Mouse (Mus musculus) lung, embryonic 16.5 days (tissue): ENCODE data around the gene Pcgf2. TPM values are rescaled to one million over a fixed set of nuclear protein-coding genes. Genes with fewer than 3 reads are reported as not detected.

Experiments used
- ATAC-seq: fragments of 200-750 bp; cut with Nextera tagmentation; 2 replicates; pipeline ENCODE4 v1.8.0; 2017; ENCODE audit warnings: low read depth, mild to moderate bottlenecking, moderate library complexity
- H3K27ac ChIP-seq: fragments of 300-500 bp; sonication (generic); 2 replicates; pipeline ENCODE4 v1.5.1; 2014; ENCODE audit warnings: mild to moderate bottlenecking, control low read depth, low read length
- H3K27me3 ChIP-seq: fragments of 300-500 bp; sonication (generic); 2 replicates; pipeline ENCODE4 v1.6.1; 2014; ENCODE audit warnings: low read depth, low read length, mixed read lengths; ENCODE audit not compliant: control insufficient read depth, insufficient read depth
- H3K36me3 ChIP-seq: fragments of 300-500 bp; sonication (generic); 2 replicates; pipeline ENCODE4 v1.6.1; 2014; ENCODE audit warnings: low read length; ENCODE audit not compliant: control insufficient read depth, insufficient read depth
- H3K4me1 ChIP-seq: fragments of 300-500 bp; sonication (generic); replicated peaks from 2 replicates; pipeline ENCODE4 v1.6.1; 2014; ENCODE audit warnings: low read length, mixed read lengths; ENCODE audit not compliant: control insufficient read depth, insufficient read depth
- H3K4me2 ChIP-seq: fragments of 300-500 bp; sonication (generic); 2 replicates; pipeline ENCODE4 v1.6.1; 2014; ENCODE audit warnings: low read depth, low read length, control low read depth
- H3K4me3 ChIP-seq: fragments of 300-500 bp; sonication (generic); 2 replicates; pipeline ENCODE4 v1.5.1; 2014; ENCODE audit warnings: mild to moderate bottlenecking, low read length, control low read depth
- H3K9ac ChIP-seq: fragments of 300-500 bp; sonication (generic); 2 replicates; pipeline ENCODE4 v1.6.1; 2014; ENCODE audit warnings: low read length, control low read depth
- H3K9me3 ChIP-seq: fragments of 300-500 bp; sonication (generic); 2 replicates; pipeline ENCODE4 v1.6.1; 2016; ENCODE audit warnings: low read length; ENCODE audit not compliant: control insufficient read depth
- WGBS: fragments of 180-500 bp; shearing (Covaris S2); extraction: QIAGEN DNeasy Blood & Tissue Kit; methylation state at CpG from one replicate; pipeline ENCODE4 v1.1.7; 2014; 5-methylcytosine and 5-hydroxymethylcytosine counted together
- polyA plus RNA-seq: library from polyadenylated mRNA; unstranded; fragments of >200 nt; fragmentation: Nextera tagmentation; extraction: Ambion mirVana; gene quantifications from 2 replicates; pipeline ENCODE4 v1.2.1, GENCODE M21; 2015

Gene Pcgf2
- polyA plus RNA-seq, 1 experiment from 2014 or later: 16.2 TPM

DNA sequence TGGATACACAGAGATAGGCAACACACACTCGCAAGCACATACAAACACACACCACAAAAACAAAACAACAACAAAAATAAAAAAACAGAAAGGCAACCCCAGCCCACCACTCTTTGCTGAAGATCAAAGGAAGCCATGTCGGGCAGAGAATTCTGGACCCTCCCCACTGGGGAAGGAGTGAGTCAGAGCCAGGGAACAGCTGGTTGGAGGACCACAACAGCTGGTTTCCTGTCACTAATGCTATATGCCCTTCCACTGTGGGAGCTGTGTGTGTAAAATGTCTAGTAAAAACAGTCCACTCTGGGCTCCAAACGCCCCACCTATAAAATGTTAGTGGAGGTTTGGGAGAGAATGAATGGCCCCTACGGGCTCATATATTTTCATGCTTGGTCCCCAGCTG is 21.0 kb upstream of the Pcgf2 start:
- Histone ChIP-seq H3K4me2 (no peak overlapping the region), H3K27ac (no peak overlapping the region), H3K9ac (no peak overlapping the region), H3K4me3 (no peak overlapping the region), H3K36me3 (peaks cover 51% of the 10 kb centered on the region), H3K9me3 (no peaks in the 10 kb centered on the region), H3K4me1 (no peaks in the 10 kb centered on the region), H3K27me3 (no peaks in the 10 kb centered on the region)
- WGBS: 92% methylated on average over 4 of the region's 4 CpGs
- ATAC-seq: no peak

DNA sequence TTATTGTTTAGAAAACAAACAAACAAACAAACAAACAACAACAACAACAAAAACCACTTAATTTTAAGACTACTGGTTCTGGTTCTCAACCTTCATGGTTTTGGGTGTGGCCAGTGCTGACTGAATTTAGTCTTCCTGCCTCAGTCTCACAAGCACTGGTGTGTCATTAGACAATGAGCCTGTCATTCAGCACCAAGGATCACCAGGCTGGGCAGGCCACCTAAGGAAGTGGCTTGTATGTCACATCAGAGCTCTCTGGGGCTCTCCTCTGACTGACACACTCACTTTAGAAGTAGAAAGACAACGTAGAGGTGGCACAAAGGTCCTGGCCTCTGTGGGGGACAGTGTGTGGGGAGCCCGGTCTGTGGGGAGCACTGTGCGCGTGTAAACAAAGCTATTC is 18.7 kb upstream of the Pcgf2 start:
- Histone ChIP-seq H3K27ac (no peak overlapping the region), H3K36me3 (peaks cover 46% of the 10 kb centered on the region), H3K4me3 (no peak overlapping the region), H3K9me3 (no peaks in the 10 kb centered on the region), H3K27me3 (no peaks in the 10 kb centered on the region), H3K4me1 (no peaks in the 10 kb centered on the region), H3K9ac (no peak overlapping the region), H3K4me2 (no peak overlapping the region)
- WGBS: 83% methylated on average over 4 of the region's 4 CpGs
- no peak for ATAC-seq

DNA sequence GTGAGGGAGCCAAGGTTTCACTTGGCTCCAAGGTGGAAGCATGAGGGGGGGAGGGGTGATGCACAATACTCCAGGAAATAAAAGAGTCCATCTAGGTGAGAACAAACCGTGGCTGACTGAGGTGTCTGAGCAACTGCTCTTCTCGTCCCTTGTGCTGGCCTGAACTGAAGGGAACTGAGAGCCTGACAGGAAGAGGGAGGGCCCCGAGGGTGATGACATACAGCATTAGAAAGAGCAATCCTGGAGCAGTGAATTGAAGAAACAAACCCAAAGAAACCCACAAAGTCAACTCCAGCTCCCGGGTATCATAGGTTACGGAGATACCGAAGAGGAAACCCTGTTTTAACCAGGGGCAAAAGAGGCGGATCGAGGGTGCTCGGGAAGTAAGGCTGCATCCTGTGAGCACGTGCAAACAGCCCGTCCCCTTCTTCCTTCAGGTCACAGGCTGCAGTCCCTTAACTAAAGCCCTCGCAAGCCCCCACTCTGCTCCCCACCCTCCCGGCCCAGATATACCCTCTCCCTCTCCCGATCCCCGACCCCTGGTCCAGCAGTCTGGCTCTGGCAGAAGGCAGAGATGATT is 18.1 kb upstream of the Pcgf2 start:
- Histone ChIP-seq H3K27ac (no peak overlapping the region), H3K9me3 (no peaks in the 10 kb centered on the region), H3K9ac (no peak overlapping the region), H3K36me3 (peaks cover 51% of the 10 kb centered on the region), H3K4me2 (no peak overlapping the region), H3K27me3 (no peaks in the 10 kb centered on the region), H3K4me1 (no peaks in the 10 kb centered on the region), H3K4me3 (no peak overlapping the region)
- 66% methylated on average over 15 of the region's 15 CpGs for WGBS
- no peak for ATAC-seq

DNA sequence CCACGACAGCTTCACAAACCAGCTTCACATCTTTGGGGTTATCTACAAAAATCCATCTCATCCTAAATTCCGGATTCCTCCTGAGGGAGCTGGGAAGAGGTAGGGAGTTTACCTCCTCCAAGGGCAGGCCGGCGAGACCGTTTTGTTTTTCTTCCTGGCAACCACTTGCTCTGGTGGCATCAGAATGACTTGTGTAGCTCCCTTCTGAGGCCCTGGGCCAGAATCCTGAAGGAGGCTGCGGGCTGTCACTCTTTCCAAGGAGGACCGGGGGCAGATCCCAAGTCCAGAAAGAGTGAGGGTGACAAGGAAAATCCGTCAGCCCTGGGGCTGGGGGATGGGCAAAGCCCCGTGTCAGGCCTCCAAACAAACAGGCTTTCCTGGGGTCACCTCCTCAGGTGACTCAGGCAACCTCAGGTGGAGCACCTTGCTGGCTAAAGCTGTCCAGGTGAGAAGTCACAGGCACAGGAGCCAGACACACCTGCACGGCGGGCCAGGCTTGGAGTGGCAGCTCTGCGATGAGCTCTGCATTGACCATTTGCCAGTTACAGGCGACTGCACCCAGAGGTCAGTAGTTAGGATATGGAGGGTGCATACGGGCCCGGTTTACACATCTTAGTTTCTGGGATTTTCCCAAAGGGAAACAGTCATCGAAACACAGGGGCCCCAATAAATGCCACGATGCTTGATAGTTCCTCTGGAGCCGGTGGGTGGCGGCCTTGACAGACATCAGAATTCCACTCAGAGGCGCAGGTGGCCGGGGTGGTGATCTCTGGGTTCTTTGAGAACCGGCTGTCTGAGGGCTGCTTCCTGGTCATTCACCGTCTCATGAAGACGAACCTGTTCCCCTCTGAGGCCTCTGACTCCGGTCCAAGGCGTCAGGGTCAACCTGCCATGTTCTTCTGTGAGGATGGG is 17.3 kb upstream of the Pcgf2 start:
- Histone ChIP-seq H3K9me3 (no peaks in the 10 kb centered on the region), H3K4me2 (no peak overlapping the region), H3K27ac (no peak overlapping the region), H3K9ac (no peak overlapping the region), H3K27me3 (no peaks in the 10 kb centered on the region), H3K4me3 (no peak overlapping the region), H3K4me1 (no peaks in the 10 kb centered on the region), H3K36me3 (peaks cover 52% of the 10 kb centered on the region)
- 77% methylated on average over 26 of the region's 26 CpGs for WGBS
- ATAC-seq: no peak

DNA sequence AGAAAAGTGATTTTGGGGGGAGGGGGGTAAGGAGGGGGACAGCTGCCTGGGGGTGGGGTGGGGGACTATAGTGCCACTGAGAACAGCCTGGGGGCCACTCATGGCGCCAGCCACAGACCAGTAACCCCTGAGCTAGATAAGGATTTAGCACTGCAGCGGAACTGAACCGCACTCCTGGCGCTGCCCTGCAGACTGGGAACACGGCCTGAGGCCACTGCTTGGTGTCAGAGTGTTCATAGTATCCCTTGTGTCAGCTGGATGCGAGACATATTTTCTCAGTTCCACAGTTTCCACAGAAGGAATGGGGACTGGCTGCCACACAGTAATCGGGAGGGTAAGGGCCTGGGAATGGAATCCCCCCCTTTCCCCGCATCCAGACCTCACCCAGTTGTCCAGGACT is 15.7 kb upstream of the Pcgf2 start:
- Histone ChIP-seq H3K4me2 (no peak overlapping the region), H3K36me3 (peaks cover 41% of the 10 kb centered on the region), H3K9ac (no peak overlapping the region), H3K4me1 (no peaks in the 10 kb centered on the region), H3K4me3 (no peak overlapping the region), H3K27me3 (no peaks in the 10 kb centered on the region), H3K27ac (no peak overlapping the region), H3K9me3 (no peaks in the 10 kb centered on the region)
- 82% methylated on average over 8 of the region's 8 CpGs for WGBS
- no peak for ATAC-seq

DNA sequence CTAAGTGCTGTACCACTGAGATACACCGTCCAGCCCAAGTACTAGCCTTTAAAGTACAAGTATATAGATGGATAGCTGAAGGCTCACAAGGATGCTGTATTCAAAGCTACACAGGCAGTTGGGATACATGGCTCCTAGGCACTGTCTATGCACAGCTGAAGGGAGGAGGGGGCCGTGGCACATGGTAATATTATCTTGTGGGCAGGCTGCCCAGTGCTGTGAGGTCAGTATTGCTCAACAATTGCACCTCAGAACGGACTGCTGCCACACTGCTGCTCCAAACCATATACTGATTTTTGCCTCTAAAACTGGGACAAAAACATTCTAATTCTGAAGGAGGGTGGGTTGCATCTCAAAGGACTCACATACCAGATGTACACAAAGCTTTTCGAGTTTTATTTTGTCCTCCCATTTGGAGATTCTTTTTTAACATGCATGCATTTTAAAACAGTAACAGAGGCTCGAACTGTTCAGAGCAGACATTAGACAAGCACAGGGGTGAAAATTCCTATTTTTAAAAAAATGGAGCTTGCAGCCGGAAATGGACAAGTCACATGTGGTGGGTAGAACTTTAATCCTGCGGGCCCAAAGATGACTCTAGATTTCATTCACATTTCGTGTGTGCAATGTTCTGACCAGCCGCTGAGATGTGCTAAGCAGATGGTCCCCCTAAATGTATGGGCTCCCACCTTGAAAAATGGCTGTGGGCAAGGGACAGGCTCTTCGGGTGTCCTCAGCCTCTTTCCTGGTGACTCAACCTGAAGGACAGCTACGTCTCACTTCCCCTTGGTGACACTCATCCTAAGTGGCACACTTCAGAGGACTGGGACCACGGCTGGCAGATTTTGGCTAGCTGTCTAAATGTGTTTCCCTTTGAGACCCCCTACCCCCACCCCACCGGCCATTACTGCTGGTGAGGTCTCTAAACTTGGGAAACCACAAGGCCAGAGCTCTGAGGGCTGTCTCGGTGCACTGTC is 14.8 kb upstream of the Pcgf2 start:
- no peaks in the 10 kb centered on the region for H3K27me3 ChIP-seq
- WGBS: 79% methylated on average over 14 of the region's 14 CpGs
- no peak overlapping the region for H3K4me2 ChIP-seq
- no peak overlapping the region for H3K27ac ChIP-seq
- no peaks in the 10 kb centered on the region for H3K9me3 ChIP-seq
- no peak overlapping the region for H3K9ac ChIP-seq
- H3K36me3 ChIP-seq: peaks cover 32% of the 10 kb centered on the region
- no peaks in the 10 kb centered on the region for H3K4me1 ChIP-seq
- H3K4me3 ChIP-seq: no peak overlapping the region
- ATAC-seq: peak; percentile 47; the same call in 1 of the 2 replicates

DNA sequence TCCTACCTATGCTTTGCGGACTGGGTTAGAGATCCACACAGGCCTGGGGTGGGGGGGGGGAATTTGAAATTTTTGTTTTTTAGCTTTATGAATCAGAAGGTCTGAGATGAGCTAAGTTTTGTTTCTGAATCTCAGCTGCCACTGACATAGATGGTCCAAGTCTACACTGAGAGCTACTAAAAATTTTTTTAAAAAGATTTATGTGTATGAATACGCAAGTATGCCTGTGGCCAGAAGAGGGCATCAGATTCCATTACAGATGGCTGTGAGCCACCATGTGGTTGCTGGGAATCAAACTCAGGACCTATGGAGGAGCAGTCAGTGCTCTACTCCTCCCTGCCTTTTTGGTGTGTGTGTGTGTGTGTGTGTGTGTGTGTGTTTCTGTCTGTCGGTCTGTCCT is 14.1 kb upstream of the Pcgf2 start:
- Histone ChIP-seq H3K27ac (no peak overlapping the region), H3K4me2 (no peak overlapping the region), H3K4me1 (no peaks in the 10 kb centered on the region), H3K9me3 (no peaks in the 10 kb centered on the region), H3K27me3 (no peaks in the 10 kb centered on the region), H3K4me3 (no peak overlapping the region), H3K9ac (no peak overlapping the region), H3K36me3 (peaks cover 29% of the 10 kb centered on the region)
- WGBS: 98% methylated on average over 3 of the region's 3 CpGs
- no peak for ATAC-seq

DNA sequence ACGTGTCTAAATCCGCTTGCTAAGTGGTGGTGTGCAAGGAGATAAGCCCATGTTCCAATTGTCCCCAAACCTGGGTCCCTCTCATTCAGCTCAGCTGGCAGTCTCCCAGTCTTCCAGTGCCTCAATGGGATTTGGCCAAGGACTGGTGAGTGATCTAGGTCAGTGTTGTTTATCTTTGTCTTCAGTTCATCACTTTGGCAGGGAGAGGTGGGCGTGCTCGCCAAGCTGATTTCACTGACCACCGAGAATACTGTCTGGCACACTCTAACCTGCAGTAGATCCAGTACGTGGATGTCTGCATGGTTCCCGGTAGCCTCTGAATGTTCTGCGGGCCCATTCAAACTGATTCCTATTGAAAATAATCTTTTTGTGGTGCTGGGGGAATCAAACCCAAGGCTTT is 13.6 kb upstream of the Pcgf2 start:
- Histone ChIP-seq H3K36me3 (peaks cover 32% of the 10 kb centered on the region), H3K4me3 (no peak overlapping the region), H3K4me1 (no peaks in the 10 kb centered on the region), H3K4me2 (no peak overlapping the region), H3K27ac (no peak overlapping the region), H3K27me3 (no peaks in the 10 kb centered on the region), H3K9ac (no peak overlapping the region), H3K9me3 (no peaks in the 10 kb centered on the region)
- ATAC-seq: no peak
- WGBS: 75% methylated on average over 8 of the region's 8 CpGs

DNA sequence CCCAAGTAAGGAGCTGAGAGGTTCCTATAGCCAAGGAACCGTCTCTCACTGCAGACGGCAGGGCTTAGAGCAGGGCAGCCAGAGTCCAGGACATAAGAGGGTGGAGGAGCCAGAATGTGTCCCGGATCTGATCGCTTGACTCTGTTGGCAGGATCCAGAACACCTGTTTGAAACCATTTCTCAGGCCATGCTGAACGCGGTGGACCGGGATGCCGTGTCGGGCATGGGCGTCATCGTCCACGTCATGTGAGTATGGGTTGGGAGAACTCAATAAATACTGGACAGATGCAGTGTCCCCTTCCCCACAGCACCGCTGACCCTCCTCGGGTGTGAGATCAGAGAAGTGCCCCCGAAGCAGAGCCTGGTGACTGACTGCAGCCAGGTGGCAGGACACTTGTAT is 12.0 kb upstream of the Pcgf2 start:
- WGBS: 83% methylated on average over 15 of the region's 15 CpGs
- Histone ChIP-seq H3K27ac (no peak overlapping the region), H3K36me3 (peaks cover 29% of the 10 kb centered on the region), H3K9ac (no peak overlapping the region), H3K4me3 (no peak overlapping the region), H3K4me2 (no peak overlapping the region), H3K27me3 (no peaks in the 10 kb centered on the region), H3K9me3 (no peaks in the 10 kb centered on the region), H3K4me1 (no peaks in the 10 kb centered on the region)
- ATAC-seq: no peak
